In genomic region chr2:166615338-166616075, GRCm38 (mm10) we compare ENCODE assay signal across 16 mouse cellular contexts.
A peak's percentile ranks its signal among the peaks of the same experiment; 100 is the strongest.
DNase-seq lines count a peak whose midpoint lies in the region; TF ChIP-seq lines count a peak whose summit lies in the region.
"Had no signal": no experiment of that assay in that cellular context is flagged by ENCODE, and none has a peak within 500 bp of the region (broad histone marks: within the 10 kb centered on the region; RNA-seq: fewer than 3 reads in every experiment).

No protein-coding gene starts in this region.

- TF ChIP-seq POLR2A in kidney, adult 2 months (IDR thresholded peaks at IDR 0.05; ENCODE audit: low read depth, low read length), result no peak

- WGBS in kidney, adult 2 months, result 88% methylated on average over 2 of the region's 2 CpGs

- TF ChIP-seq CTCF in kidney, adult 2 months (conservative IDR thresholded peaks at IDR 0.05; ENCODE audit: insufficient read depth, insufficient read length, low read depth, low read length), result no peak

- intact Hi-C loops in heart, postnatal 14 days (cut with DNase I), result no loop called here

- H3K4me3 ChIP-seq in kidney, adult 2 months (ENCODE audit: insufficient read depth, low read depth, low read length), result no peak overlapping the region
- H3K4me3 ChIP-seq: embryonic facial prominence, embryonic 15.5 days; heart, embryonic 15.5 days; midbrain, embryonic 13.5 days; neural tube, embryonic 12.5 days had no signal

- 0 out of 2 replicates have a peak, but pooled peaks cover 4% of the 10 kb centered on the region for H3K4me1 ChIP-seq in kidney, adult 2 months (ENCODE audit: control insufficient read depth, insufficient read depth, low read length)
- H3K4me1 ChIP-seq: embryonic facial prominence, embryonic 15.5 days; midbrain, embryonic 13.5 days had no signal

- no peaks in the 10 kb centered on the region for H3K27me3 ChIP-seq in kidney, adult 2 months (replicated peaks; ENCODE audit: control insufficient read depth, insufficient read depth, low read length)
- H3K27me3 ChIP-seq: embryonic facial prominence, embryonic 15.5 days; heart, embryonic 15.5 days; midbrain, embryonic 13.5 days; neural tube, embryonic 12.5 days had no signal

- peak; percentile 46 for DNase-seq in adrenal gland, postnatal 25 days
- DNase-seq in adrenal gland, postnatal 4 days (ENCODE audit: low spot score in 2 of 2), result no peak
- peak; percentile 49 for DNase-seq in 3134 (ENCODE audit: extremely low read depth, insufficient read length, low spot score)
- peak; percentile 72 to 87 for DNase-seq in gastrocnemius, adult 8-10 months (ENCODE audit: low spot score in 2 of 2)
- peak; percentile 64 to 79 for DNase-seq in heart, postnatal 14 days
- no peak for DNase-seq in layer of hippocampus, adult 18-20 months (ENCODE audit: low spot score in 2 of 2)
- DNase-seq in left cerebral cortex, adult 11 months (ENCODE audit: low spot score), result no peak
- DNase-seq in kidney, adult 2 months, result no peak
- DNase-seq: forebrain, postnatal 0 days; kidney, postnatal 4 days; lung, postnatal 14 days; retina, postnatal 1 day had no signal

- no peaks in the 10 kb centered on the region for H3K36me3 ChIP-seq in kidney, adult 2 months (ENCODE audit: control insufficient read depth, insufficient read depth, low read length)
- H3K36me3 ChIP-seq: heart, embryonic 15.5 days had no signal

- H3K27ac ChIP-seq in kidney, adult 2 months (ENCODE audit: insufficient read depth, low read depth, low read length), result no peak overlapping the region
- H3K27ac ChIP-seq: embryonic facial prominence, embryonic 15.5 days; heart, embryonic 15.5 days; midbrain, embryonic 13.5 days; neural tube, embryonic 12.5 days had no signal

Comparison
In these comparisons a context has a peak if more than half of its experiments do, and no peak if none do; other contexts are left out.
1. DNase-seq: peak in adrenal gland, postnatal 25 days (single experiment), 3134 (single experiment), gastrocnemius, adult 8-10 months (2 of 2) and heart, postnatal 14 days (2 of 2); none in adrenal gland, postnatal 4 days (0 of 2), layer of hippocampus, adult 18-20 months (0 of 2), left cerebral cortex, adult 11 months (single experiment) and kidney, adult 2 months (single experiment).